Mouse (Mus musculus) thymus, postnatal 36 days (tissue): Measurements from ENCODE around the gene Fank1.
A peak's percentile ranks its signal among the peaks of the same experiment; 100 is the strongest.

Source experiments
- DNase-seq, 2 experiments: peaks; one replicate each; pipeline ENCODE4 v3.0.0; 2022; ENCODE audit warnings: mixed read lengths in 2 of 2

The Fank1 gene

GRCm38 (mm10) chr7:133768517-133768916, 8.1 kb upstream of the Fank1 start:
- no peak for DNase-seq

- DNase-seq = no peak
Measured at GRCm38 (mm10) chr7:133775179-133775578, 1.5 kb upstream of the Fank1 start.

- DNase-seq = no peak
Measured at GRCm38 (mm10) chr7:133775796-133776625, 650 bp upstream of the Fank1 start.

- no peak for DNase-seq
Measured at GRCm38 (mm10) chr7:133781583-133781982, 4.9 kb downstream of the Fank1 start.

- DNase-seq = no peak
Measured at GRCm38 (mm10) chr7:133781991-133782390, 5.3 kb downstream of the Fank1 start.

- peak; percentile 35 to 37 for DNase-seq
Measured at GRCm38 (mm10) chr7:133782717-133783435, 6.2 kb downstream of the Fank1 start, which contains the start of gene Dhx32. Gene Dhx32, minus strand, starts transcription at chr7:133782726.

- no peak for DNase-seq
Measured at GRCm38 (mm10) chr7:133787571-133787970, 10.9 kb downstream of the Fank1 start.

GRCm38 (mm10) chr7:133788147-133788546, 11.5 kb downstream of the Fank1 start:
- no peak for DNase-seq

- DNase-seq = no peak
Measured at GRCm38 (mm10) chr7:133790171-133790570, 13.5 kb downstream of the Fank1 start.

GRCm38 (mm10) chr7:133790608-133791229, 14.1 kb downstream of the Fank1 start:
- no peak for DNase-seq

GRCm38 (mm10) chr7:133792771-133793170, 16.1 kb downstream of the Fank1 start:
- no peak for DNase-seq

GRCm38 (mm10) chr7:133793248-133794131, 16.8 kb downstream of the Fank1 start:
- no peak for DNase-seq

- no peak for DNase-seq
Measured at GRCm38 (mm10) chr7:133794720-133795119, 18.1 kb downstream of the Fank1 start.

GRCm38 (mm10) chr7:133799928-133800327, 23.3 kb downstream of the Fank1 start:
- no peak for DNase-seq

GRCm38 (mm10) chr7:133801823-133802222, 25.2 kb downstream of the Fank1 start:
- no peak for DNase-seq

- peak; percentile 14 to 19 for DNase-seq
Measured at GRCm38 (mm10) chr7:133805614-133806175, 29.0 kb downstream of the Fank1 start.

GRCm38 (mm10) chr7:133812927-133813326, 36.3 kb downstream of the Fank1 start:
- no peak for DNase-seq

GRCm38 (mm10) chr7:133813331-133813730, 36.7 kb downstream of the Fank1 start:
- no peak for DNase-seq

- DNase-seq = no peak
Measured at GRCm38 (mm10) chr7:133823751-133824150, 47.1 kb downstream of the Fank1 start.

GRCm38 (mm10) chr7:133824579-133824978, 47.9 kb downstream of the Fank1 start:
- no peak for DNase-seq

GRCm38 (mm10) chr7:133828514-133828913, 51.9 kb downstream of the Fank1 start:
- DNase-seq = no peak

GRCm38 (mm10) chr7:133829579-133829978, 52.9 kb downstream of the Fank1 start:
- no peak for DNase-seq
